Mouse (Mus musculus): ENCODE measurements around the gene Col1a1. TPM values are rescaled to one million over a fixed set of nuclear protein-coding genes. Genes with fewer than 3 reads are reported as not detected.

Gene Col1a1
- total and polyA plus RNA-seq, 3 experiments, result 0.11 to 0.13 TPM; not detected in 1

- Histone ChIP-seq H3K4me2 (ENCODE audit: insufficient read depth, low read depth, poor library complexity, severe bottlenecking) (peak overlapping the region; percentile 92), H3K4me3 (replicated peaks in 1 of 3; ENCODE audit: low read depth in 2 of 3, low read length in 2 of 3, poor library complexity in 1 of 3) (peak overlapping the region; percentile 54 to 65 (median 58)), H3K27me3 (replicated peaks) (peaks cover 11% of the 10 kb centered on the region), H3K4me1 (ENCODE audit: control insufficient read depth in 1 of 2, insufficient read depth in 2 of 2) (peaks cover 25 to 51% of the 10 kb centered on the region in 2 experiments), H3K36me3 (replicated peaks in 1 of 2; ENCODE audit: control insufficient read depth in 1 of 2, insufficient read depth in 1 of 2, low read length in 1 of 2) (peaks cover 0 to 10% of the 10 kb centered on the region in 2 experiments), H3K27ac (ENCODE audit: insufficient read depth, low read depth) (peak overlapping the region; percentile 7; the same call in 1 of the 2 replicates), H3K79me2 (replicated peaks; ENCODE audit: control insufficient read depth, extremely low read depth, insufficient read depth, poor library complexity, severe bottlenecking) (0 out of 2 replicates have a peak, but pooled peaks cover 3% of the 10 kb centered on the region), H3K9ac (ENCODE audit: insufficient read depth, low read depth) (peak overlapping the region; percentile 61), H3K9me3 (replicated peaks; ENCODE audit: low read length) (no peaks in the 10 kb centered on the region)
- TF ChIP-seq ETS1 (conservative IDR thresholded peaks at IDR 0.05; ENCODE audit: low read depth, low read length) (peak; percentile 78), TCF12 (IDR thresholded peaks at IDR 0.05; ENCODE audit: low read depth, low read length) (peak; percentile 83), USF1 (IDR thresholded peaks at IDR 0.05; ENCODE audit: low read depth, low read length) (no peak), NELFE (IDR thresholded peaks at IDR 0.05; ENCODE audit: low read depth, low read length) (peak; percentile 68), KAT2A (IDR thresholded peaks at IDR 0.05; ENCODE audit: insufficient replicate concordance, low read length) (0 out of 2 replicates have a peak, but pooled peaks have one; percentile 27), ZC3H11A (IDR thresholded peaks at IDR 0.05; ENCODE audit: low read depth, low read length) (no peak), MEF2A (IDR thresholded peaks at IDR 0.05; ENCODE audit: borderline replicate concordance, low read depth, low read length) (peak; percentile 70; the same call in 1 of the 2 replicates), NRF1 (IDR thresholded peaks at IDR 0.05; ENCODE audit: low read depth, low read length) (peak; percentile 61; the same call in 1 of the 2 replicates), UBTF (IDR thresholded peaks at IDR 0.05; ENCODE audit: low read depth, low read length) (0 out of 2 replicates have a peak, but pooled peaks have one; percentile 68), MAFK (IDR thresholded peaks at IDR 0.05; ENCODE audit: insufficient replicate concordance, low read length) (0 out of 2 replicates have a peak, but pooled peaks have one; percentile 20), JUN (IDR thresholded peaks at IDR 0.05; ENCODE audit: insufficient read depth, low read depth, low read length) (no peak), ZMIZ1 (IDR thresholded peaks at IDR 0.05; ENCODE audit: low read depth, low read length) (no peak), GABPA (IDR thresholded peaks at IDR 0.05; ENCODE audit: insufficient replicate concordance, low read depth, low read length) (no peak), ZKSCAN1 (IDR thresholded peaks at IDR 0.05; ENCODE audit: borderline replicate concordance, low read depth, low read length) (no peak), RAD21 (IDR thresholded peaks at IDR 0.05; ENCODE audit: low read depth, low read length) (no peak), TBP (conservative IDR thresholded peaks at IDR 0.05; ENCODE audit: low read depth, low read length) (peak; percentile 83), MYC (IDR thresholded peaks at IDR 0.05; ENCODE audit: low read depth, low read length) (peak; percentile 74; the same call in 1 of the 2 replicates), PAX5 (IDR thresholded peaks at IDR 0.05; ENCODE audit: low read length) (no peak), SIN3A (IDR thresholded peaks at IDR 0.05; ENCODE audit: low read length) (peak; percentile 100), MAX (IDR thresholded peaks at IDR 0.05; ENCODE audit: low read length) (peak; percentile 32; the same call in 1 of the 2 replicates), CTCF (conservative IDR thresholded peaks at IDR 0.05 in 1 of 2, IDR thresholded peaks at IDR 0.05 in 1 of 2; ENCODE audit: low read depth in 2 of 2, low read length in 2 of 2) (no peak; a peak in 1 of 4 replicates), EP300 (IDR thresholded peaks at IDR 0.05; ENCODE audit: low read length) (peak; percentile 48; the same call in 1 of the 2 replicates), JUND (conservative IDR thresholded peaks at IDR 0.05; ENCODE audit: low read depth, low read length) (no peak), CHD1 (IDR thresholded peaks at IDR 0.05; ENCODE audit: low read depth, low read length) (no peak), POLR2A (IDR thresholded peaks at IDR 0.05; ENCODE audit: low read depth, low read length) (peak; percentile 67), ZNF384 (IDR thresholded peaks at IDR 0.05; ENCODE audit: low read depth, low read length) (no peak), SMC3 (IDR thresholded peaks at IDR 0.05; ENCODE audit: low read depth, low read length) (no peak), BHLHE40 (IDR thresholded peaks at IDR 0.05; ENCODE audit: low read depth, low read length) (peak; percentile 98), RCOR1 (conservative IDR thresholded peaks at IDR 0.05; ENCODE audit: low read depth, low read length) (0 out of 2 replicates have a peak, but pooled peaks have one; percentile 32), E2F4 (IDR thresholded peaks at IDR 0.05; ENCODE audit: insufficient replicate concordance, low read depth, low read length) (no peak), ELF1 (IDR thresholded peaks at IDR 0.05; ENCODE audit: low read depth, low read length) (peak; percentile 97), IRF4 (IDR thresholded peaks at IDR 0.05; ENCODE audit: low read depth, low read length) (peak; percentile 70; the same call in 1 of the 2 replicates), CHD2 (IDR thresholded peaks at IDR 0.05; ENCODE audit: low read length) (peak; percentile 89), USF2 (conservative IDR thresholded peaks at IDR 0.05; ENCODE audit: low read depth, low read length) (0 out of 2 replicates have a peak, but pooled peaks have one; percentile 9), POLR2AphosphoS2 (IDR thresholded peaks at IDR 0.05; ENCODE audit: low read depth, low read length) (no peak), MXI1 (IDR thresholded peaks at IDR 0.05; ENCODE audit: low read depth, low read length) (no peak), MAZ (IDR thresholded peaks at IDR 0.05; ENCODE audit: low read depth, low read length) (peak; percentile 100), HCFC1 (IDR thresholded peaks at IDR 0.05; ENCODE audit: low read depth, low read length) (peak; percentile 83)
- dilution Hi-C loops (cut with MboI; ENCODE audit: extremely low pct_ligation_motif_present, extremely low pct_unique_long_range_greater_than_20kb, low sequenced_read_pairs), result no loop called here
- peak; percentile 87 for DNase-seq (ENCODE audit: extremely low read depth)
- in situ Hi-C loops (cut with MboI; ENCODE audit: low pct_ligation_motif_present, low pct_unique_long_range_greater_than_20kb, low sequenced_read_pairs), result no loop called here
Observed at GRCm38 (mm10) chr11:94989562-94990017, 53.6 kb downstream of the Col1a1 start.
